Mouse (Mus musculus): ENCODE measurements around the gene Ncor2.

GRCm38 (mm10) chr5:125080352-125080751 is 98.7 kb downstream of the Ncor2 start:
- TF ChIP-seq CTCF (IDR thresholded peaks at IDR 0.05; ENCODE audit: control insufficient read depth, insufficient read depth, insufficient read length) = no peak
- no peak for TF ChIP-seq MAX (IDR thresholded peaks at IDR 0.05)
- no peak for TF ChIP-seq MYOD1 (IDR thresholded peaks at IDR 0.05; ENCODE audit: control insufficient read depth, insufficient read length, low read depth)
